Mouse (Mus musculus) embryonic fibroblast, embryonic 13.5 days (primary cell): ENCODE measurements around the gene Brwd1.

Experiments used
- CTCF ChIP-seq: IDR thresholded peaks from 2 replicates; pipeline ENCODE4 v1.5.1; 2011; ENCODE audit warnings: mild to moderate bottlenecking, control low read depth, low read length, moderate library complexity, borderline replicate concordance; ENCODE audit not compliant: insufficient read depth
- POLR2A ChIP-seq: IDR thresholded peaks from 2 replicates; pipeline ENCODE4 v1.6.1; 2011; ENCODE audit warnings: low read depth, mild to moderate bottlenecking, control low read depth, low read length, moderate library complexity

DNA sequence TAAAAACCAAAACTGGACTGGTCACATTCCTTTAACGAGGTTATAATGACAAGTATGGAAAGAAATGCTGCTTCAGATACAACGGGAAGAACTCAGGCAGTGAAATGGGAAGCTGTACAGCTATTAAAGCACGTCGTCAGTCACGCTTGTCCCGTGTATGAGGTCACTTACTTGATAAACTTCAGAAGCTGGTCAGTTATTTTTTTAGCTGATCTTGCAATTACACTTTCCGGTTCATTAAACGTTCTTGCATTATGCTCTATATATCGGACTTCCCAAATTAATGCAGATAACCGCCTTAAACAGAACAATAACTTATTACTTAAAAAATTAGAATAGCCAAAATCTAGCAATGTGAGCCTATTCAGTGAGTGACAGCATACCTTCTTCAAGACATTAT, 61.3 kb downstream of the Brwd1 start:
- TF ChIP-seq POLR2A, result no peak
- no peak for TF ChIP-seq CTCF
